Mouse (Mus musculus) lung, embryonic 14.5 days (tissue): Measurements from ENCODE around the gene Mapk12. TPM values are rescaled to one million over a fixed set of nuclear protein-coding genes. Genes with fewer than 3 reads are reported as not detected.
A peak's percentile ranks its signal among the peaks of the same experiment; 100 is the strongest.

ENCODE experiments used
- ATAC-seq: fragments of 200-750 bp; cut with Nextera tagmentation; 2 replicates; pipeline ENCODE4 v1.8.0; 2017; ENCODE audit warnings: mild to moderate bottlenecking, moderate TSS enrichment, moderate library complexity; ENCODE audit not compliant: insufficient read depth
- DNase-seq: peaks from one replicate; pipeline ENCODE4 v3.0.0-alpha.2; 2015
- H3K27ac ChIP-seq: fragments of 300-500 bp; sonication (generic); 2 replicates; pipeline ENCODE4 v1.5.1; 2014; ENCODE audit warnings: low read depth, mild to moderate bottlenecking, moderate library complexity
- H3K27me3 ChIP-seq: fragments of 300-500 bp; sonication (generic); 2 replicates; pipeline ENCODE4 v1.6.1; 2014; ENCODE audit warnings: low read length, control low read depth; ENCODE audit not compliant: insufficient read depth
- H3K36me3 ChIP-seq: fragments of 300-500 bp; sonication (generic); 2 replicates; pipeline ENCODE4 v1.6.1; 2014; ENCODE audit warnings: control low read depth; ENCODE audit not compliant: insufficient read depth
- H3K4me1 ChIP-seq: fragments of 300-500 bp; sonication (generic); 2 replicates; pipeline ENCODE4 v1.6.1; 2014; ENCODE audit warnings: antibody characterized with exemption, control low read depth; ENCODE audit not compliant: insufficient read depth
- H3K4me2 ChIP-seq: fragments of 300-500 bp; sonication (generic); 2 replicates; pipeline ENCODE4 v1.6.1; 2014; ENCODE audit warnings: mild to moderate bottlenecking
- H3K4me3 ChIP-seq: fragments of 300-500 bp; sonication (generic); 2 replicates; pipeline ENCODE4 v1.5.1; 2014; ENCODE audit warnings: low read depth, low read length
- H3K9ac ChIP-seq: fragments of 300-500 bp; sonication (generic); 2 replicates; pipeline ENCODE4 v1.6.1; 2014
- H3K9me3 ChIP-seq: fragments of 300-500 bp; sonication (generic); 2 replicates; pipeline ENCODE4 v1.6.1; 2016; ENCODE audit warnings: low read depth, low read length, control low read depth
- CTCF ChIP-seq: IDR thresholded peaks from 2 replicates; pipeline ENCODE4 v1.5.1; 2016; ENCODE audit warnings: antibody characterized with exemption, low read depth
- WGBS: fragments of 180-500 bp; shearing (Covaris S2); extraction: QIAGEN DNeasy Blood & Tissue Kit; methylation state at CpG from one replicate; pipeline ENCODE4 v1.1.7; 2014; 5-methylcytosine and 5-hydroxymethylcytosine counted together
- polyA plus RNA-seq: library from polyadenylated mRNA; unstranded; fragments of >200 nt; fragmentation: Nextera tagmentation; extraction: Ambion mirVana; gene quantifications from 2 replicates; pipeline ENCODE4 v1.2.1, GENCODE M21; 2014

The Mapk12 gene
- polyA plus RNA-seq, 1 experiment from 2014 or later, result 11.4 TPM

DNA sequence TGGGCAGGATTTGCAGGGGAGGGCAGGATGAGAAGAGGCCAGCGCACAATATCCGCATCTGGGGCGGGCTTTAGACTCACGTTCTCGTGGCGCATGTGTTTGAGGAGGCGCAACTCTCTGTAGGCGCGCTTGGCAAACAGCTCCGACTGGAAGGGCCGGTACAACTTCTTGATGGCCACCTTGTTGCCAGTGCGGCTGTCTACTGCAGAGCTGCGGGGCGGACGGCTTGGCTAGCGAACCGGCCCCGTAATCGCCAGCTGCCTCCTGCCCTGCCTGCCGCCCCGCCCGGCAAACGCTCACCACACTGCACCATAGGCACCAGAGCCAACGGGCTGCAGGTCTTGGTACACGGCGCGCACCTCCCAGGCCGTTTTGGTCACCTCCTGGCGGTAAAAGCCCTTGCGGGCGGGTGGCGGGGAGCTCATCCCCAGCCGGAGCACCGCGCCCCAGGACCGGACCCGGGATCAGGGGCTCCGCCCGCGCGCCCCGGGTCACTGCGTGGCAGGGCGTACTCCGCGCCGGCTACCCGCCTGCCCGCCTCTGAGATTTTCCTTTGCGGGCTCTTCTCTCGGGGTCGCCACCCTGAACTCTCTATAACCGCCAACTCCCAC lies 350 bp downstream of the Mapk12 start:
- H3K36me3 ChIP-seq, result no peaks in the 10 kb centered on the region

GRCm38 (mm10) chr15:89138531-89138930 lies 2.0 kb downstream of the Mapk12 start:
- Histone ChIP-seq H3K27me3 (peaks cover 37% of the 10 kb centered on the region), H3K4me3 (no peak overlapping the region), H3K36me3 (no peaks in the 10 kb centered on the region), H3K4me1 (0 out of 2 replicates have a peak, but pooled peaks cover 2% of the 10 kb centered on the region), H3K4me2 (no peak overlapping the region), H3K9me3 (no peaks in the 10 kb centered on the region), H3K9ac (no peak overlapping the region), H3K27ac (no peak overlapping the region)
- no peak for DNase-seq
- 87% methylated on average over 6 of the region's 6 CpGs for WGBS
- no peak for TF ChIP-seq CTCF
- ATAC-seq, result no peak

More for the DNA sequence above, 350 bp downstream of the Mapk12 start:
- under 1% methylated on average over 52 of the region's 53 CpGs for WGBS
- no peaks in the 10 kb centered on the region for H3K9me3 ChIP-seq
- peak; percentile 45 for ATAC-seq
- peaks cover 41% of the 10 kb centered on the region for H3K27me3 ChIP-seq
- no peak overlapping the region for H3K27ac ChIP-seq
- no peak for TF ChIP-seq CTCF
- peak overlapping the region; percentile 88 for H3K4me2 ChIP-seq
- DNase-seq, result peak; percentile 65
- H3K9ac ChIP-seq, result peak overlapping the region; percentile 58
- peak overlapping the region; percentile 53 for H3K4me3 ChIP-seq
- H3K4me1 ChIP-seq, result 0 out of 2 replicates have a peak, but pooled peaks cover 2% of the 10 kb centered on the region

GRCm38 (mm10) chr15:89138046-89138405 lies 2.5 kb downstream of the Mapk12 start:
- DNase-seq (no peak), ATAC-seq (no peak)
- Histone ChIP-seq H3K4me2 (no peak overlapping the region), H3K9ac (no peak overlapping the region), H3K36me3 (no peaks in the 10 kb centered on the region), H3K27ac (no peak overlapping the region), H3K4me3 (no peak overlapping the region), H3K27me3 (peaks cover 37% of the 10 kb centered on the region), H3K9me3 (no peaks in the 10 kb centered on the region), H3K4me1 (0 out of 2 replicates have a peak, but pooled peaks cover 2% of the 10 kb centered on the region)
- no peak for TF ChIP-seq CTCF
- WGBS, result 78% methylated on average over 7 of the region's 7 CpGs

GRCm38 (mm10) chr15:89137378-89138045 lies 3.0 kb downstream of the Mapk12 start:
- DNase-seq (no peak), ATAC-seq (no peak)
- Histone ChIP-seq H3K4me3 (no peak overlapping the region), H3K27me3 (peaks cover 37% of the 10 kb centered on the region), H3K27ac (no peak overlapping the region), H3K9ac (no peak overlapping the region), H3K36me3 (no peaks in the 10 kb centered on the region), H3K4me2 (no peak overlapping the region), H3K4me1 (0 out of 2 replicates have a peak, but pooled peaks cover 2% of the 10 kb centered on the region), H3K9me3 (no peaks in the 10 kb centered on the region)
- TF ChIP-seq CTCF, result no peak
- 68% methylated on average over 11 of the region's 11 CpGs for WGBS

DNA sequence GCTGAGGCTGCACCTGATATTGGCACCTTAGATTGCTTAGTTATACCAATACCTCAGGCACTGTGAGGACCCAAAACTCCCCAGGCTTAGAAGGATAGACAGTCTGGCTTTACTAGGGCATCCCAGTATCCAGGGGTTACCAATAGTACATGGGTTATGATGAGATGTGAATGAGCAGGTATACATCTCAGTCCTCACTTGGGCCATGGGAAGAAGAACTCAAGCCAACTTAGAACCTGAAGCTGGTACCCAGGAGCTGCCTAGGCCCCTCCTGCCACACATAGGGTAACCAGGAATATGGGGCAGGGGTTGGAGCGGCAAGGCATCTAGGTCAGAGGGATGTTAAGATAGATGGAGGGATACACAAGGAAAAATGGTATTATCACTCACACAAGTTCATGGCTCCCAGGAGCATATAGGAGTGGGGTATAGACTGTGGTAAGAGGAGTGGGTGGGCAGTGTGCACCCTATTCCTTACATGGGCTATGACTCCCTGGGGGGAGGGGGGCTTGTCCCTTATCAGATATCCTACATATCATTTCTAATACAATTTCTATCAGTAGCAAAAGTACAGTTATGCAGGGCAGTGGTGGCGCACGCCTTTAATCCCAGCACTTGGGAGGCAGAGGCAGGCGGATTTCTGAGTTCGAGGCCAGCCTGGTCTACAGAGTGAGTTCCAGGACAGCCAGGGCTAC lies 3.9 kb downstream of the Mapk12 start:
- H3K4me3 ChIP-seq, result no peak overlapping the region
- ATAC-seq (no peak), DNase-seq (no peak)
- H3K27ac ChIP-seq, result no peak overlapping the region
- WGBS, result 92% methylated on average over 4 of the region's 5 CpGs
- no peak overlapping the region for H3K9ac ChIP-seq
- no peaks in the 10 kb centered on the region for H3K36me3 ChIP-seq
- 0 out of 2 replicates have a peak, but pooled peaks cover 2% of the 10 kb centered on the region for H3K4me1 ChIP-seq
- H3K27me3 ChIP-seq, result peaks cover 31% of the 10 kb centered on the region
- no peak overlapping the region for H3K4me2 ChIP-seq
- TF ChIP-seq CTCF, result no peak
- H3K9me3 ChIP-seq, result no peaks in the 10 kb centered on the region

DNA sequence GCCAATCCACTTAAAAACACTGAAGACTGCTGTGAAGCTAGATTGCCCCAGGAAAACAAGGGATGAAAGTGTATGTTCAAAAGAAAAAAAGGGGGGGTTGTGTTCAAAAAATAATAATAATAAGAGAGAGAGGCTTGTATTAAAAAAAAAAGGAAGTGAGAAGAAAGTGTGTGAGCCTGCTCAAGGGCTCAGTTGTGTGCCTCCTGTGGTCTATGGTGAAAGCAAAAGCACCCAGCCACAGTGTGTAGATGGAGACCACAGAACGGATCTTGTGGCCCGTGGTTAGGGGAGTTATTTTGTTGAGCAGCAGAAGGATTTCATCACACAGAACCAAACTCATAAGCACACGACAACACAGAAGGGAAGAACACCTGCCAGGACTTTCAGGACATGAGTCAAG lies 9.2 kb downstream of the Mapk12 start:
- no peaks in the 10 kb centered on the region for H3K36me3 ChIP-seq
- ATAC-seq, result no peak

DNA sequence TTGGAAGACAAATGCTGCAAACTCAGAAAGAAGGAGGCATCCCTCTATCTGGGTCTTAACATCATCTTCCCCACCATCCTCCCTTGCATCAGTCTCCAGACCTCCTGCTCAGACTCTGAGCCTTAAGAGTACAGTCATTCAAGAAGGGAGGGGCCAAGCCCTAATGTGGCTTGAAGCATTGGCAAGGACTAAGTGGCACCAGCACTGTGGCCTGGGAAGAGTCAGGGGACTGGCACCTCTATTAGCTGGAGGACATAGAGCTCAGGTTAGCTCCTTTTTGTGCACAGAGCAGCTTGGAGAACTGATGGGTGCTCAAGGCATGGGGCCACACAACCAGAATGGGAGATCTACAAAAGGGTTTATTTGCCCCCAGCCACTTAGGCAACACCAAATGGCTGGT lies 10.3 kb downstream of the Mapk12 start:
- Histone ChIP-seq H3K27ac (no peak overlapping the region), H3K27me3 (no peaks in the 10 kb centered on the region), H3K9me3 (no peaks in the 10 kb centered on the region), H3K4me2 (no peak overlapping the region), H3K9ac (no peak overlapping the region), H3K4me3 (no peak overlapping the region), H3K36me3 (0 out of 2 replicates have a peak, but pooled peaks cover 3% of the 10 kb centered on the region), H3K4me1 (0 out of 2 replicates have a peak, but pooled peaks cover 3% of the 10 kb centered on the region)
- no peak for TF ChIP-seq CTCF
- DNase-seq (no peak), ATAC-seq (no peak)

More for the DNA sequence above, 9.2 kb downstream of the Mapk12 start:
- TF ChIP-seq CTCF, result no peak
- Histone ChIP-seq H3K27me3 (no peaks in the 10 kb centered on the region), H3K4me3 (no peak overlapping the region), H3K4me1 (0 out of 2 replicates have a peak, but pooled peaks cover 3% of the 10 kb centered on the region), H3K9me3 (no peaks in the 10 kb centered on the region), H3K4me2 (no peak overlapping the region), H3K9ac (no peak overlapping the region), H3K27ac (no peak overlapping the region)
- 81% methylated on average over 3 of the region's 3 CpGs for WGBS
- no peak for DNase-seq
